Mouse (Mus musculus) cerebellum, adult 18-20 months (tissue): ENCODE data around the gene Lacc1.
A peak's percentile ranks its signal among the peaks of the same experiment; 100 is the strongest.
"Not testable (repeated sequence)": the region's sequence is repeated elsewhere in the genome, so short reads cannot be mapped to it uniquely, and the experiment has no call there.

ENCODE experiments used
- DNase-seq, 2 experiments: peaks; one replicate each; pipeline ENCODE4 v3.0.0; 2021

The Lacc1 gene

DNA sequence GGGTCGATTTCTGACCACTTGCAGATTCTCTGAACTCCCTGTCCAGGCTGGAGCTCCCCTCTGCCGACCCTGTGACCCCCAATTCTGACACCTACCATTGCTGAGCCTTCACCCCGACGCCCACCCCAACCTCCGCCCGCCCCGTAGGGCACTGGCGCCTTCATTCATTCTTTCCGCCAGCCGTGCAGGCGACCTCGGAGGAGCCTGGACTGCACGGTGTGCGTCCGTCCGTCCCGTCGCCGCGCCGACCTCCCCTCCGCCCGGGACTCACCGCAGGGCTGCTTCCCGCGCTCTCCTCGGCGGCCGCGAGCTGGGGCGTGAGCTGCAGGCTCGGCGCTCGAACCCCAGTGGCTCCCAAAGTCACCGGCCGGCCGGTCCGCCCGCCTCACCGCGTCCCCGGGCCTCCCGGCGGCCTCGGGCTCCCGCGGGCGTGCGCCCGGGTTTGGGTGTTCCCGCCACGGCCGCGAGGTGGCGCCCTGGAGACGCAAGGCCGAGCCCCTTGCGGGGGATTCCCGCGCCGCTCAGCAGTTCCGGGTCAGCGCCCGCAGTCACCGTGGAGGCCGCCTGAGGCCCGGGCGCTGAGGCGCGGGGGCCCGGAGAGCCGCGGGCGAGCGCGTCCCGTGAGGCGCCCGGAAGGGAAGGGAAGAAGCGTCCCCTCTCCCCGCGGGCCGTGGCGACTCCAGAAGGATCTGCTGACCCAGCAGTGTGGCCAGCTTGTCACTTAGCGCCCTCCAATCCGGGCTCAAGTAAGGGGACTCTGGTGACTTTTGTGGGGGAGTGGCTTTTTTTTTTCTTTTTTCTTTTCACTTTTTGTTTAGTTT lies at the start of gene Lacc1, which contains the start of gene Ccdc122:
Gene Lacc1, minus strand, starts transcription at position 679 of the 821 bp plus-strand sequence.
Gene Ccdc122, plus strand, starts transcription at position 547 of the 821 bp plus-strand sequence.
- peak; percentile 7 to 46 for DNase-seq

GRCm38 (mm10) chr14:77081248-77081647 lies 44.5 kb upstream of the Lacc1 start:
- DNase-seq = no peak

- DNase-seq = no peak
Measured at GRCm38 (mm10) chr14:77069361-77069760, 32.7 kb upstream of the Lacc1 start.

DNA sequence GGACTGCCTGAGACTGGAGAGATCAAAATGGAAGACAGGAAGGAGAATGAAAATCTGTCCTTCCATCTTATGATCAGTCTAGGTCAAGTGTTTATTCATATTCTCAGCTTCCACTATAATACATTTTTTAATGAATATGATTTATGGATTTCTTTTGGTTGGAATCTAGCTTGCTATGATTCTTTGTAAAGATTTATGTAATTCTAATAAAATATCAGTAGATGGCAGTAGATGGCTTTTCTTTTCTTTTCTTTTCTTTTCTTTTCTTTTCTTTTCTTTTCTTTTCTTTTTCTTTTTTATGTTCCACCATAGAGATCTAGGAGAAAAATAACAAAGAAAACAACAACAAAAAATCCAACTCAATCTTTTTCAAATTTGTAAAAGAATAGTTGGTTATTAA lies 16.6 kb upstream of the Lacc1 start:
- DNase-seq = no peak

DNA sequence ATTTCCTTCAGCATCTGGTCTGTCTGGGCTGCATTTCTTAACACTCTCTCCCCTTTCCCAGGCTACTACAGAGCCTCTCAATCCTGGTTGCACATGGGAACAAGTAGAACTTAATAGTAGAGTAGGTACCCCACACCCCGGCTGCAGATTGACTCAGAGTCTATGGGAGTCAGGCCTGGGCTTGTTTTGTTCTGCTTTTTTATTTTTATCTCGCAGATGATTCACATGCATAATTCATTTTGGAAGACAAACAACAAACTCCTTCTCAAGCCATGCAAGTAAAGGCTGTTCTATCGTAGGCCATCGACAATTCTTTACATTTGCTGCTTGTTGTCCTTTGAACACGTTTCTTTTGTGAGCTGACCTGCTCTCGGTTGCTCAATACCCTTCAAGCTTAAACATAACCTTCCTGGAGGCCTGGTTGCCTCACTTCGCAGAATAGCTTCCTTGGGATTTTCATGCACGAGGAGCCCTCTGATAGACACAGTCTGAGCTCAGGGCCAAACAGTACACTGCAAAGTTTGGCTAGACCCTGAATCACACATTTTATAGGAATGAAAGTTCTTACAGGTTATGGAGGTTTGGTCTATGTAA lies 1.2 kb upstream of the Lacc1 start:
- no peak for DNase-seq

GRCm38 (mm10) chr14:77037330-77037729 lies 626 bp upstream of the Lacc1 start:
- DNase-seq = no peak

DNA sequence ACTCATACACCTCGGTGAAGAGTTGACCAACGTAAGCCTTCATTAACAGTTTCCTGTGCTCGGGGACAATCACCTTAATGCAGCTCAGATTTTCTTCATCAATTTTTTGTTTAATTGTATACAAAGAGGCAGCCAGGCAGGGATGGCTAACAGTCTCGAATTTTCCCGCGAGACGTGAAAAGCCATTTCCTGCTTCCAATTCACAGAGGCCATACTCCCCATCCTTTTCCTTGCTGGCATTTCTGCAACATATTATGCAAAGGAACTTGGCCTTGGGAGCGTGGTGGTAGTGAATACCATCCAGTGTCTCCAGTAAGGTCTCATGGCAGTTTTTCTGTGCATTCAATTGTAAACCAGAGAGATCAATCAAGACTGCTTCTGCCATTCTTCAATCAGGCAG lies 1.7 kb downstream of the Lacc1 start:
- DNase-seq = no peak

GRCm38 (mm10) chr14:77034175-77034915 lies 2.4 kb downstream of the Lacc1 start:
- DNase-seq = no peak

GRCm38 (mm10) chr14:77033391-77033790 lies 3.3 kb downstream of the Lacc1 start:
- no peak for DNase-seq

- no peak for DNase-seq
Measured at GRCm38 (mm10) chr14:77032433-77032832, 4.3 kb downstream of the Lacc1 start.

GRCm38 (mm10) chr14:77030808-77031207 lies 5.9 kb downstream of the Lacc1 start:
- no peak for DNase-seq

- no peak for DNase-seq
Measured at GRCm38 (mm10) chr14:77029319-77030054, 7.2 kb downstream of the Lacc1 start.

GRCm38 (mm10) chr14:77024499-77024898 lies 12.2 kb downstream of the Lacc1 start:
- no peak for DNase-seq

- no peak for DNase-seq
Measured at GRCm38 (mm10) chr14:77017211-77017610, 19.5 kb downstream of the Lacc1 start.

DNA sequence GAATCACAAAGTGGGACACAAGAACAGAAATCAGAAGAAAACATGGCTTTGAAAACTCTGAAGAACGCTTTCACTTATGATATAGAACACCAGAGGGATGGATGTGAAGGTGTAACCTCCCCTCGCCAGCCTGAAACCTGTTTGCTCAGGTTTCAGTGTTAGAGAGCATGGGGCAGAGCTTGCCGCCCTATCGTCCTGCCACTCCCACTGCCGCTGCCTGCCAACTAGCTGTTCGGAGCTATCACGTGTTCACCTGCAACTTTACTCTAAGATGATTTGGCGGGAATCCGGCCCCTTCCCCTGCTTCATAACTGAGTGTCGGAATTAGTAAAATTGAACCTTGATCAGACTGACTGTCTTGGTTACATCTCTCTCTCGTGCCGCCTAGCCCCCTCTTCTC lies 19.9 kb downstream of the Lacc1 start:
- not testable (repeated sequence) for DNase-seq

- DNase-seq = peak; percentile 58 to 77
Measured at GRCm38 (mm10) chr14:77011804-77012203, 24.9 kb downstream of the Lacc1 start.

GRCm38 (mm10) chr14:77008238-77008637 lies 28.5 kb downstream of the Lacc1 start:
- DNase-seq = peak; percentile 71 to 72

- no peak for DNase-seq
Measured at GRCm38 (mm10) chr14:77005566-77005965, 31.1 kb downstream of the Lacc1 start.

DNA sequence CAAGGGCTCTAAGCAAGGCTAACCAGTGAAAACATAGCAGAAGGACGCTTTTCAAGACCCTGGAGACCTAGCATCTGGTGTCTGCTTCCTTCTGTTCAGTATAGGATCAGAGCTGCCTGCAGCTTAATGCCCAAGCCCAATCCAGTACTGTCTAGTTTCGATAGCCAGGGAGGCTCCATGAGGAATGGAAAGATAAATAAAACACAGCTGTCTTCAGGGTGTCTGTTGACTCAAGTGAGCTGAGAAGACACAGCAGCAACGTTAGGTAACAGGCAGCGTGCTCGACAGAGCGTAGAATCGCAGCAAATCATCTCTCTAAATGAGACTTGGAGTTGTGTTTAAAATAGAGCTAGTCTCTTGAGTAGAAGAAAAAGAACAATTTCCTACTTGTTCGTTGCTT lies 32.0 kb downstream of the Lacc1 start:
- DNase-seq = no peak

GRCm38 (mm10) chr14:76990351-76990750 lies 46.4 kb downstream of the Lacc1 start:
- DNase-seq = not testable (repeated sequence)

GRCm38 (mm10) chr14:76981781-76982180 lies 54.9 kb downstream of the Lacc1 start:
- DNase-seq = peak in 1 of 2 experiments; percentile 15

DNA sequence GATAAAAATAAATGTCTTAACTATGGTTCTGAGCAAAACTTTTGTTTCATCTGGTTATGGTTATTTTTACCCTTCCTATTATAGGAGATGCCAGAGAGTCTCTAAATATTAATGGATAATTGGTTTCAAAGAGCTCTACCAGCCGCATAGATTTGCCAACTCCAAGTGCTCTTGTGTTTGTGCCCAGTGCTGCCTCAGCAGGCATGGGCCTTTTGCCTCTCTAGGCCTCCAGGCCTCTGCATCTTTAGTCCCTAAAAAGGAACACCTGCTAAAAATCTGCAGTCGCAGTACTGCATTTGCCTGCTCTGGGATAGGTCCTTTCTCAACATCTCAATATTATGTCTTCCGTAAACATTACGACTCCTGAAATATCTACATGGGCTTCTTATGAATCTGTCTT lies 55.5 kb downstream of the Lacc1 start:
- no peak for DNase-seq

DNA sequence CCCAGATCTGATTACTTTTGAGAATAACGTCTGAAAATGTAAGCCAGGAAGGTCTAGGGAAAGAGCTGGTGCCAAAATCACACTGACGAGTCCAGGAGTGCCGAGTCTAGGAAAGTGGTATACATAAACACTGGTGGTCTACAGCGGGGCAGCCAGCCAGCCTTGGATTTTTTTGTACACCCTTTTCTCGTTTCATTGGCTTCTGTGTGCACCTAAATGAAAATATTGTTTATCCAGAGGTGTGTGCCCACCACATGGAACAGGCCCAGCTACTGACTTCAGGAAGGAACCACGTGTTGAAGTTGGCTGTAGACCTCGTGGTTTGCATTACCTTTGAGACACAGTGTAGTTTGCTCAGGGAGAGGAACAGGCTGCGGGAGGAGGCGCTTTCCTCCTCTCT lies 57.1 kb downstream of the Lacc1 start:
- no peak for DNase-seq
